Mouse (Mus musculus): ENCODE data around the gene Arhgdib. TPM values are rescaled to one million over a fixed set of nuclear protein-coding genes. Genes with fewer than 3 reads are reported as not detected.

Arhgdib gene
- polyA plus RNA-seq, 1 experiment, result 64.1 TPM

DNA sequence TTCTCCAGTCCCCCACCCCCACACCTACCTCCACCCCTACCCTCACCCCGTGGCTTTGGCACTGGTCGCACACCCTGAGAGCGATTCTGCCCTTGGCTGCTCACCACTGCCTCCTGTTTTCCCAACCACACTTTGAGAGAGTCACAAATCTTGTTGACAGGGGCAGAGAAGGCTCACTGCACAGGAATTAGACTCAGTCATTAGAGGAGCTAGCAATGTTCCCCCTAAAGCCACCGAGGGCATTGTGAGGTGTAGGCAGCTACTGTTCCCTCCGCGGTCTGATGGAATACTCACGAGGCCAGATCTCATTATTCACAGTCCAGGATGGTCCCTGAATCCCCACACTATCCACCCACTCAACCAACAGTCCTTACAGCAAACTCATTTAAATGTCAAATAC lies 15.4 kb upstream of the Arhgdib start:
- TF ChIP-seq GATA1 (IDR thresholded peaks at IDR 0.05; ENCODE audit: low read length), result no peak

DNA sequence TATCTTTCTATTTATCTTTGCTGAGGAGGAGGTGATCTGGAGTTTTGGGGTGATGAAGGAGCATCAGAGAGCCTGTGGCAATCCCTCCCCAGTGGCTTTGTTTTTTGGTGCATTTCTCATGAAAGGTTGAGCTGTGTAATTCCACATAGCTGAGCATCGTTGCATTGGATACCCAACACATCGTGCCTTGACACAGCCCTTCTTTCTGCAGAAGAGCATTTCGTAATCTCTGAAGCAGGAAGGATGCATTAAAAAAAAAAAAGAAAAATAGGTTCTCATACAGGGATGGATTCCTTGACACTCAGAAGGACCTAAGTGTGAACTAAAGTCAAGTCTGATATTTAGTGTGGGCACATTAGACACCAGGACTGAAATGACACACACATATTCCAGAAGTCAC lies 13.5 kb upstream of the Arhgdib start:
- TF ChIP-seq GATA1 (IDR thresholded peaks at IDR 0.05; ENCODE audit: low read length), result no peak

GRCm38 (mm10) chr6:136954715-136955114 lies 13.0 kb upstream of the Arhgdib start:
- TF ChIP-seq GATA1 (IDR thresholded peaks at IDR 0.05; ENCODE audit: low read length), result no peak

DNA sequence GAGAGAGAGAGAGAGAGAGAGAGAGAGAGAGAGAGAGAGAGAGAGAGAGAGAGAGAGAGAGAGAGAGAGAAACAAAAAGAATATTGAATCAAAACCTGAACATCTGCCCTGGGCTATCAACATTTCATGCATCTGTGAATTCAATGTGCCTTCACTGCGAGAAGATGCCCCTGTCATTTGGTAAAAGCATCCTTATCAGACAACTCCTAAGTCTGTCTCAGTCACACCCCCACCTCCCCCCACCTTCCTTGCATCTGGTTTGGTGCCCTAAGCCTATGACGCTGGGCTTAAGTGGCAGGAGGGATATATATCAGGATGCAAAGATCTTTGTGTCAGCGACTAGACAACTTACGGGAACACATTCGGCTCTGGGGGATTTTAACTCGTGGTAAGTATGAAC lies 12.5 kb upstream of the Arhgdib start:
- no peak for TF ChIP-seq GATA1 (IDR thresholded peaks at IDR 0.05; ENCODE audit: low read length)

DNA sequence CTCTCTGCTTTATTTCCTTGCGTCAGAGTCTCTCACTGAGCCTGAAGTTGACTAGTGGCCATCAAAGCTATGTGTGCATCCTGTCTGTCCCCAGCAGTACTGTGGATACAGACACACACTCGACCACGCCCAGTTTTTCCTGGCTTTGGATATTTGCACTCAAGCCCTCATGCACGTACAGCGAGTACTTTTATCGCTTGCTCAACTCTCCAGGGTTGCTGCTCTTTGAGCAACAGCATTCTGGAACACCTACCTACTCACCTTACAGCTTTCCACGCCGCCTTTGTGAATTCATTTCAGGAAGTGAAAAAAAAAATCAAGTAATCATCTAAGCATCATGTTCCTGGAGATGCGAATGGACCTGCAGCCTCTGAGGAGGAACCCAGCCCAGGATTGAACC lies 11.2 kb upstream of the Arhgdib start:
- no peak for TF ChIP-seq GATA1 (IDR thresholded peaks at IDR 0.05; ENCODE audit: low read length)

GRCm38 (mm10) chr6:136950171-136950570 lies 8.5 kb upstream of the Arhgdib start:
- no peak for TF ChIP-seq GATA1 (IDR thresholded peaks at IDR 0.05; ENCODE audit: low read length)

- no peak for TF ChIP-seq GATA1 (IDR thresholded peaks at IDR 0.05; ENCODE audit: low read length)
Measured at GRCm38 (mm10) chr6:136947716-136948115, 6.0 kb upstream of the Arhgdib start.

DNA sequence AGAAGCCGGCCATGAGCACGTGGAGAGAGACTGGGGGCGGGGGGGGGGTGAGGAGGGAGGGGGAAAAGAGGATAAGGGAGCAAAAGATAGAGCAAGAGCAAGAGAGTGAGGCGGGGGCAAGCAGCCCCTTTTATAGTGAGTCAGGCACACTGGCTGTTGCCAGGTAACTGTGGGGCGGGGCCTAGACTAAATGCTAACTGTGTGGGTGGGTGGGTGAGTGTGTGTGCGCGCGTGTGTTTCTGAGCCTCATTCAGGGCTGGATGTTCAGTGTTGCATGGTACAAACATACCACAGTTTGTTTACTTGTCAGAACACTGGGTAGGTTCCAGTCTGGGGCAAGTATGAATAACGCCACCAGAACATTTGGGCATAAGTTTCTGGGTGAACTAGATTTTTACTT lies 5.2 kb upstream of the Arhgdib start:
- no peak for TF ChIP-seq GATA1 (IDR thresholded peaks at IDR 0.05; ENCODE audit: low read length)

DNA sequence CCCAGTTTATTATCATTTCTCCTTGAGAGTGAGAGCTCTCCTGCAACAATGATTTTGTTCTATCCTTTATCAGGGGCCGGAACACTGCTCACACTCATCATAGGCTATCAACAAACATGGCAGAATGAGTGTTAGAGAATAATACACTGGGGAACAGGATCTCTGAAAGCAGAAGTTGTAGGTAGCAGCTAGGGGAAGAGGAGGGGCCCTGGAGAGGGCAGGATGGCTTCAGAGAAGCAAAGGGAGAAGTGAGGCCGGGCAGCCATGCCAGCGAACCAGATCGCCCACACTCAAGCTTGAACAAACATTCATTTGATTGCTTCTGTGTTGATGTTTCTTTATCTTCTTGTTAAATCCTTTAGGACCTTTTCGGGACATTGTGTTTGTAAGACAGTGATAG lies 4.5 kb upstream of the Arhgdib start:
- TF ChIP-seq GATA1 (IDR thresholded peaks at IDR 0.05; ENCODE audit: low read length), result no peak

- TF ChIP-seq GATA1 (IDR thresholded peaks at IDR 0.05; ENCODE audit: low read length), result no peak
Measured at GRCm38 (mm10) chr6:136944511-136944910, 2.8 kb upstream of the Arhgdib start.

GRCm38 (mm10) chr6:136943392-136943791 lies 1.7 kb upstream of the Arhgdib start:
- TF ChIP-seq GATA1 (IDR thresholded peaks at IDR 0.05; ENCODE audit: low read length), result no peak

GRCm38 (mm10) chr6:136942280-136942679 lies 581 bp upstream of the Arhgdib start:
- no peak for TF ChIP-seq GATA1 (IDR thresholded peaks at IDR 0.05; ENCODE audit: low read length)

DNA sequence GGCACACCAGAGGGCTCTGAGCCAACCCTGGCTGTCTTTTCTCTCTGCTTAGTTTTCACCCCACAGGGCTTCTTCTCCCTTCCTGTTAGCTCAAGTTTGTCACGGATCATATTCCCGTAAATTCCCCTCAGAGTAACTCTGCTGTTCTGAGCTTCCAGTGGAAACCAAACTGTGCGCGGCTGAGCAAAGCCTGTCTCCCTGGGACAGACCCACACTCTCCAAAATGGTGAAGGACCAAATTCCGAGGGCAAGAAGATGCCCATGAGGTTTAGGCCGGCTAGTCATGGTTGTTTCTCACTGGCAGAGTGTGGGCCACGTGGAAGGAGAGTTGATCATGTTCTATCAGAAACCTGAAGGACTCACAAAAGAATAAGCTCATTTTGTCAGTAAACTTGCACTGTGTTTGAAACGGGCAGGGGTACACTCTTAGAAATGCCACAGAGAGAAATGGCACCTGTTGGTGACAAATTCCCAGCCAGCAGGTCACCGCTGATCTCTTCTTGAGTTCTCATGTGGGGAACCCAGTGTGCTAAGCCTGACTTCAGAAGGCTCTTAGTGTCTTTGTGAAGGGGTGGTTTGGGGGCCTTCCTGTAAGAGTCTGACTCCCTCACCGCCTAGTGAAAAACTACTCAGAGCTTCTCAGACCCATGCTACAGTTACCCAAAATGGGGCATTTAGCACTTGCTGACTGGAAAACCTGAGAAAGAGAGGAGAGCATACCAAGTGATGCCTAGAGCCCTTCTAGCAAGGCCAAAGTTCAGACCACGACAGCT lies 1.3 kb downstream of the Arhgdib start:
- no peak for TF ChIP-seq GATA1 (IDR thresholded peaks at IDR 0.05; ENCODE audit: low read length)

- no peak for TF ChIP-seq GATA1 (IDR thresholded peaks at IDR 0.05; ENCODE audit: low read length)
Measured at GRCm38 (mm10) chr6:136939326-136940187, 2.1 kb downstream of the Arhgdib start.

DNA sequence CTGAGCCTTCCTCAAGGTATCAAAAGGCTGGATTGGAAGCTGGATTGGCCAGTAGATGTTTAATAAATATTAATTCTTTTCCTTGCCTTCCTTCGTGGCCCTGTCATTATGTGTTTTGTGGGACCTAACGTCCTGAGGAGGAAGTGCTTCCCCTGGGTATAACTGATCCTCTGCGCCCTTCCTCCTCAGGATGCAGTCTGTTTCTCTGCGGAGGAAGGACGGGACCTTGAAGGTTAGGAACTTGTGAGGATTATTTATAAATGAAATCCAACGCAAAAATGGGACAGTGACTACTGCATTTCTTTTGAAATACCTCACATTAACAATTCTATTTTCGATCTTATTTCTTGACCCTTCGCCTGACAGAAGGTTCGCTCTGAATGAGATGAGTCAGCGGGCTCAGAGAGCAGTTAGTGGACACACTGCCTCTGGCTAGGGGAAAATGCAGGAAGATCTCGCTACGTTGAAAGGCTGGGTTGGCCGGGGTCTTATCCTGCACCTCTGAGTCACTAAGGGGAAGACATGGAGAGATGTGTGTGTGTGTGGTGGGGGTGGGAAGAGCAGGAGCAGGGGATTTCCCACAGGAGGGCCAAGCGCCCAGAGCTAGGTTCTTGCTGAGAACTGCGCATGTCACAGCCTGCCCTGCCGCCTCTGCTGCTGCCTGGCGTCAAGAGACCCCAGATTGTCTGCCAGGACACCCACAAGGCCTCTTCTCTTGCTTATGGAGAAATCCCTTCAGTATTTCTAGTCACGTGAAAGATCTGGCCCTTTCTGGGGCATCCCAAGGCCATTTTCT lies 3.2 kb downstream of the Arhgdib start:
- no peak for TF ChIP-seq GATA1 (IDR thresholded peaks at IDR 0.05; ENCODE audit: low read length)

- no peak for TF ChIP-seq GATA1 (IDR thresholded peaks at IDR 0.05; ENCODE audit: low read length)
Measured at GRCm38 (mm10) chr6:136937117-136937516, 4.6 kb downstream of the Arhgdib start.

Data from G1E-ER4 (cell line).